Comparison of ENCODE assay signal across 19 mouse cellular contexts in the genomic region with DNA sequence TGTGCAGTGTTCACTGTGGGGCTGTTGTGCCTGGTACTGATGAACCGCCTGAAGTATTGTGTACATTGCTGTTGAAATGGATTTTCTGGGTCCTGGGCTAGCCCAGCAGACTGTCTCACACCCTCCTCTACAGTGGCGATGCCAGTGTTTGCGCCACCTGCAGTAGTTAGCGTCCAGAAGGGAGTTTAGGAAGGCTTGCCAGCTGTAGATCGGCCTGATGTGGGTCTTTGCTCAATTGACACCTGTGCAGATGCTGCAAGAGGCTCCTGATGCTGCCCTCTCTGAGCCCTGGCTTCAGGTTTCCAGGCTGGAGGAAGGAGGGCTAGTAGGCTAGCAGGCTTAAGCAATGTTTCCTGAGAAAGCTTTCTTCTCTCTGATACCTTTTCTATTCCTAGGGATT. TPM values are rescaled to one million over a fixed set of nuclear protein-coding genes. Genes with fewer than 3 reads are reported as not detected.
DNase-seq lines count a peak whose midpoint lies in the region; ATAC-seq lines count a peak whose summit lies in the region.
"Had no signal": no experiment of that assay in that cellular context is flagged by ENCODE, and none has a peak within 500 bp of the region (broad histone marks: within the 10 kb centered on the region; RNA-seq: fewer than 3 reads in every experiment).

No protein-coding gene starts in this region.

- 88% methylated on average over 5 of the region's 5 CpGs for WGBS in heart, embryonic 12.5 days
- 90% methylated on average over 5 of the region's 5 CpGs for WGBS in hindbrain, embryonic 12.5 days
- 76% methylated on average over 5 of the region's 5 CpGs for WGBS in hindbrain, embryonic 16.5 days

- DNase-seq in heart, adult 8-10 months (ENCODE audit: low spot score) = no peak
- DNase-seq in thymus, postnatal 0 days (ENCODE audit: low spot score) = peak; percentile 45
- DNase-seq in thymus, adult 18-20 months = no peak
- DNase-seq: adrenal gland, postnatal 10 days; cerebellum, adult 9-11 months; heart, postnatal 14 days; kidney, adult 8-10 months; kidney, postnatal 14 days; layer of hippocampus, postnatal 36 days; retina, postnatal 1 day had no signal

- peaks cover 87% of the 10 kb centered on the region for H3K4me1 ChIP-seq in heart, embryonic 12.5 days (replicated peaks)
- H3K4me1 ChIP-seq in hindbrain, embryonic 12.5 days = peaks cover 60% of the 10 kb centered on the region
- peaks cover 48% of the 10 kb centered on the region for H3K4me1 ChIP-seq in hindbrain, embryonic 16.5 days (ENCODE audit: control insufficient read depth, insufficient read depth, low read depth, low read length)

- no peak overlapping the region for H3K4me3 ChIP-seq in heart, embryonic 12.5 days
- no peak overlapping the region for H3K4me3 ChIP-seq in hindbrain, embryonic 12.5 days
- H3K4me3 ChIP-seq in hindbrain, embryonic 16.5 days (ENCODE audit: low read length) = no peak overlapping the region
- H3K4me3 ChIP-seq: layer of hippocampus, adult 2 months; liver, embryonic 15.5 days; midbrain, embryonic 15.5 days; stomach, embryonic 15.5 days had no signal

- H3K9ac ChIP-seq in heart, embryonic 12.5 days = peak overlapping the region; percentile 29; the same call in 1 of the 2 replicates
- 0 out of 2 replicates have a peak overlapping the region, but pooled peaks have one; percentile 15 for H3K9ac ChIP-seq in hindbrain, embryonic 12.5 days
- H3K9ac ChIP-seq in hindbrain, embryonic 16.5 days (ENCODE audit: low read depth, low read length) = no peak overlapping the region
- H3K9ac ChIP-seq: liver, embryonic 15.5 days; midbrain, embryonic 15.5 days; stomach, embryonic 15.5 days had no signal

- H3K27ac ChIP-seq in heart, embryonic 12.5 days (ENCODE audit: poor library complexity, severe bottlenecking) = peak overlapping the region; percentile 73; the same call in 1 of the 2 replicates
- no peak overlapping the region for H3K27ac ChIP-seq in hindbrain, embryonic 12.5 days
- no peak overlapping the region for H3K27ac ChIP-seq in hindbrain, embryonic 16.5 days (ENCODE audit: low read depth, low read length)
- H3K27ac ChIP-seq: layer of hippocampus, adult 2 months; liver, embryonic 15.5 days; midbrain, embryonic 15.5 days; stomach, embryonic 15.5 days had no signal

- no peaks in the 10 kb centered on the region for H3K9me3 ChIP-seq in heart, embryonic 12.5 days (replicated peaks)
- H3K9me3 ChIP-seq in hindbrain, embryonic 12.5 days (replicated peaks) = no peaks in the 10 kb centered on the region
- no peaks in the 10 kb centered on the region for H3K9me3 ChIP-seq in hindbrain, embryonic 16.5 days (ENCODE audit: control insufficient read depth, low read length)
- H3K9me3 ChIP-seq: liver, embryonic 15.5 days; midbrain, embryonic 15.5 days; stomach, embryonic 15.5 days had no signal

- ATAC-seq in heart, embryonic 12.5 days (ENCODE audit: insufficient number of reproducible peaks, low FRiP score) = no peak
- ATAC-seq in hindbrain, embryonic 12.5 days (ENCODE audit: low FRiP score) = no peak
- no peak for ATAC-seq in hindbrain, embryonic 16.5 days
- ATAC-seq in activated CD4-positive, CD25-positive, alpha-beta regulatory T cell, adult 4 months = no peak
- ATAC-seq: inflammation-experienced regulatory T-cells, adult 6 months; midbrain, embryonic 15.5 days had no signal

- H3K36me3 ChIP-seq in heart, embryonic 12.5 days = peaks cover 33% of the 10 kb centered on the region
- H3K36me3 ChIP-seq in hindbrain, embryonic 12.5 days = peaks cover 38% of the 10 kb centered on the region
- peaks cover 8% of the 10 kb centered on the region for H3K36me3 ChIP-seq in hindbrain, embryonic 16.5 days (ENCODE audit: control insufficient read depth, insufficient read depth, low read length)
- H3K36me3 ChIP-seq: midbrain, embryonic 15.5 days had no signal

- H3K27me3 ChIP-seq in heart, embryonic 12.5 days (replicated peaks) = no peaks in the 10 kb centered on the region
- H3K27me3 ChIP-seq in hindbrain, embryonic 12.5 days = no peaks in the 10 kb centered on the region
- H3K27me3 ChIP-seq in hindbrain, embryonic 16.5 days (replicated peaks; ENCODE audit: control insufficient read depth, insufficient read depth, low read length) = no peaks in the 10 kb centered on the region
- H3K27me3 ChIP-seq: liver, embryonic 15.5 days; midbrain, embryonic 15.5 days; stomach, embryonic 15.5 days had no signal

- no peak overlapping the region for H3K4me2 ChIP-seq in heart, embryonic 12.5 days
- H3K4me2 ChIP-seq in hindbrain, embryonic 12.5 days (replicated peaks) = no peak overlapping the region
- no peak overlapping the region for H3K4me2 ChIP-seq in hindbrain, embryonic 16.5 days (ENCODE audit: low read length)
- H3K4me2 ChIP-seq: liver, embryonic 15.5 days; midbrain, embryonic 15.5 days; stomach, embryonic 15.5 days had no signal

RNA-seq across cellular contexts. Expression of a gene that starts 42.5 kb away (rescaled TPM):
- polyA plus RNA-seq in heart, embryonic 12.5 days (2016; fragmentation: Nextera tagmentation; extraction: Ambion mirVana) = 34.2 and 41.4 TPM in 2 replicates
- 10 to 100 TPM; 34.7 to 44.1 (median 40.4) TPM for total RNA-seq in heart, adult 8-10 months (2022)
- polyA plus RNA-seq in hindbrain, embryonic 12.5 days (2016; fragmentation: Nextera tagmentation; extraction: Ambion mirVana) = 66.5 and 69.4 TPM in 2 replicates
- 50.4 and 55.0 TPM in 2 replicates for polyA plus RNA-seq in hindbrain, embryonic 16.5 days (2015; fragmentation: Nextera tagmentation; extraction: Ambion mirVana)
- 19.9 and 26.4 TPM in 2 replicates for polyA plus RNA-seq in thymus, postnatal 0 days (2015; fragmentation: Nextera tagmentation; extraction: Ambion mirVana)
- polyA plus RNA-seq in activated CD4-positive, CD25-positive, alpha-beta regulatory T cell, adult 4 months (2017; shearing (Covaris generic)) = 10 to 100 TPM; 23.8 to 27.9 TPM
